In genomic region chr13:30168803-30169202, GRCm38 (mm10) we compare ENCODE assay signal across 25 mouse cellular contexts. TPM values are rescaled to one million over a fixed set of nuclear protein-coding genes. Genes with fewer than 3 reads are reported as not detected.
A peak's percentile ranks its signal among the peaks of the same experiment; 100 is the strongest.
DNase-seq lines count a peak whose midpoint lies in the region; ATAC-seq lines count a peak whose summit lies in the region.
"Had no signal": no experiment of that assay in that cellular context is flagged by ENCODE, and none has a peak within 500 bp of the region (broad histone marks: within the 10 kb centered on the region; RNA-seq: fewer than 3 reads in every experiment).

No protein-coding gene starts in this region.

- no peaks in the 10 kb centered on the region for H3K9me3 ChIP-seq in stomach, embryonic 16.5 days (replicated peaks; ENCODE audit: control insufficient read depth, low read length)
- no peaks in the 10 kb centered on the region for H3K9me3 ChIP-seq in hindbrain, embryonic 14.5 days (ENCODE audit: control insufficient read depth, low read length)
- H3K9me3 ChIP-seq: embryonic facial prominence, embryonic 13.5 days; embryonic facial prominence, embryonic 15.5 days; forebrain, embryonic 13.5 days; forebrain, embryonic 15.5 days; G1E had no signal

- no peak overlapping the region for H3K27ac ChIP-seq in stomach, embryonic 16.5 days (ENCODE audit: low read length)
- H3K27ac ChIP-seq in hindbrain, embryonic 14.5 days: no peak overlapping the region
- H3K27ac ChIP-seq: embryonic facial prominence, embryonic 13.5 days; embryonic facial prominence, embryonic 15.5 days; forebrain, embryonic 13.5 days; forebrain, embryonic 15.5 days had no signal

- 78% methylated on average over 4 of the region's 4 CpGs for WGBS in stomach, embryonic 16.5 days
- 80% methylated on average over 4 of the region's 4 CpGs for WGBS in hindbrain, embryonic 14.5 days

- no peak overlapping the region for H3K4me3 ChIP-seq in stomach, embryonic 16.5 days (replicated peaks; ENCODE audit: low read length)
- H3K4me3 ChIP-seq in hindbrain, embryonic 14.5 days (replicated peaks; ENCODE audit: low read length): no peak overlapping the region
- H3K4me3 ChIP-seq: embryonic facial prominence, embryonic 13.5 days; embryonic facial prominence, embryonic 15.5 days; forebrain, embryonic 13.5 days; forebrain, embryonic 15.5 days had no signal

- peak; percentile 53; the same call in 1 of the 2 replicates for ATAC-seq in stomach, embryonic 16.5 days (ENCODE audit: insufficient read depth, low FRiP score)
- no peak for ATAC-seq in erythroblast, adult 5-6 weeks (replicated peaks; ENCODE audit: low FRiP score, poor library complexity, severe bottlenecking)
- no peak for ATAC-seq in hindbrain, embryonic 14.5 days (ENCODE audit: low FRiP score)
- ATAC-seq: CD4-positive, CD25-positive, alpha-beta regulatory T cell, adult 4 months; forebrain, embryonic 13.5 days; forebrain, embryonic 15.5 days; forebrain, postnatal 0 days; Patski had no signal

- no peaks in the 10 kb centered on the region for H3K36me3 ChIP-seq in stomach, embryonic 16.5 days (ENCODE audit: control insufficient read depth, insufficient read depth, low read length)
- H3K36me3 ChIP-seq in hindbrain, embryonic 14.5 days (replicated peaks; ENCODE audit: control insufficient read depth, insufficient read depth): no peaks in the 10 kb centered on the region
- H3K36me3 ChIP-seq: embryonic facial prominence, embryonic 13.5 days; embryonic facial prominence, embryonic 15.5 days; forebrain, embryonic 15.5 days; G1E had no signal

- H3K4me1 ChIP-seq in stomach, embryonic 16.5 days (ENCODE audit: control insufficient read depth, insufficient read depth, low read length): 0 out of 2 replicates have a peak, but pooled peaks cover 3% of the 10 kb centered on the region
- no peaks in the 10 kb centered on the region for H3K4me1 ChIP-seq in hindbrain, embryonic 14.5 days (replicated peaks; ENCODE audit: control insufficient read depth, insufficient read depth, low read length)
- H3K4me1 ChIP-seq: embryonic facial prominence, embryonic 15.5 days; forebrain, embryonic 13.5 days; forebrain, embryonic 15.5 days had no signal

- intact Hi-C loops in heart, postnatal 14 days (cut with DNase I): no loop called here

- peak; percentile 45 for DNase-seq in CD4-positive helper T cell, adult 2 months (ENCODE audit: low read depth, low spot score)
- peak; percentile 15 for DNase-seq in T-cell, adult 2 months (ENCODE audit: low spot score)
- DNase-seq in hindbrain, embryonic 14.5 days (ENCODE audit: low spot score): no peak
- DNase-seq in heart, postnatal 14 days: no peak
- DNase-seq: adrenal gland, adult 2 months; adrenal gland, postnatal 10 days; adrenal gland, postnatal 25 days; cerebellum, adult 11 months; cerebellum, adult 18-20 months; cerebellum, adult 8-10 months; cerebellum, adult 9-11 months; cerebellum, postnatal 14 days; cerebellum, postnatal 36 days; embryo, embryonic 11 days; forebrain, postnatal 0 days had no signal

- H3K27me3 ChIP-seq in stomach, embryonic 16.5 days (ENCODE audit: control insufficient read depth, insufficient read depth, low read length): no peaks in the 10 kb centered on the region
- no peaks in the 10 kb centered on the region for H3K27me3 ChIP-seq in hindbrain, embryonic 14.5 days (ENCODE audit: control insufficient read depth, insufficient read depth, low read length)
- H3K27me3 ChIP-seq: CH12.LX; embryonic facial prominence, embryonic 13.5 days; embryonic facial prominence, embryonic 15.5 days; forebrain, embryonic 13.5 days; forebrain, embryonic 15.5 days; Patski had no signal

- H3K9ac ChIP-seq in stomach, embryonic 16.5 days (ENCODE audit: low read length): no peak overlapping the region
- H3K9ac ChIP-seq in hindbrain, embryonic 14.5 days: no peak overlapping the region
- H3K9ac ChIP-seq: embryonic facial prominence, embryonic 13.5 days; embryonic facial prominence, embryonic 15.5 days; forebrain, embryonic 13.5 days; forebrain, embryonic 15.5 days; forebrain, postnatal 0 days had no signal

- H3K4me2 ChIP-seq in stomach, embryonic 16.5 days (ENCODE audit: low read depth, low read length): no peak overlapping the region
- no peak overlapping the region for H3K4me2 ChIP-seq in hindbrain, embryonic 14.5 days (replicated peaks)
- H3K4me2 ChIP-seq: embryonic facial prominence, embryonic 13.5 days; embryonic facial prominence, embryonic 15.5 days; forebrain, embryonic 13.5 days; forebrain, embryonic 15.5 days had no signal

RNA-seq across cellular contexts. Expression of gene Mboat1, which starts 32.5 kb away (rescaled TPM):
- polyA plus RNA-seq in stomach, embryonic 16.5 days (2015; fragmentation: Nextera tagmentation; extraction: Ambion mirVana): 68.9 and 91.5 TPM in 2 replicates
- total RNA-seq in erythroblast, adult 5-6 weeks (2015; ENCODE audit: low replicate concordance): 5.6 TPM in 1 of 2 replicates, not detected in the other
- 0.84 and 2.3 TPM in 2 replicates for total RNA-seq in erythroblast, adult 5-6 weeks (2017; ENCODE audit: low replicate concordance)
- 2.8 and 3.1 TPM in 2 replicates for polyA plus RNA-seq in hindbrain, embryonic 14.5 days (2014; fragmentation: Nextera tagmentation; extraction: Ambion mirVana)
- 1 to 10 TPM in 1 of 2 experiments, under 1 TPM in 1; 1.00 to 1.4 TPM for total RNA-seq in heart, postnatal 14 days (2021)
- polyA plus RNA-seq: G1E had no signal

Comparison
In these comparisons a context has a peak if more than half of its experiments do, and no peak if none do; other contexts are left out.
1. DNase-seq: peak in CD4-positive helper T cell, adult 2 months (single experiment) and T-cell, adult 2 months (single experiment); none in hindbrain, embryonic 14.5 days (single experiment) and heart, postnatal 14 days (0 of 2).